Mouse (Mus musculus): ENCODE measurements at regions not wholly inside any gene's neighbourhood (a gene's known extent, or its start where the extent isn't known, plus 50 kb on each side); places are given as distances from the start of the nearest gene placed in this dataset.

DNA sequence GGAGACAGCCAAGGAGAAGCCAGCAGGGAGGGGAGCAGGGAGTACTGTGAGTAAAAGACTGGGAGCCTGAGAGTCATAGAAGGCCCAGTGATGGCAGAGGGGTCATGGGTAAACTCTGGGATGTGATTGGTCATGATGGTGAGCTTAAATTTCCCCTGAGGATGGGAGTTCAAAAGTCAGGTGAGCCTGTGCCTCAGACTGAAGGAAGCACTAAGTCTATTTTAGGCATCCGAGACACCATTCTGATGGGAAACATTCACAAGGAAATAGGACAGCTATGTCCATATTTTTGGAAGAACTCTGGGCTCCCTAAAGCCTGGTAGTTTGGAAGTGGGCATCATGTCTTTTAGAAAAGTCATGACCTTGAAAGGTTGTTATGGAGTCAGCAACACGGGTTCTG is 57.7 kb upstream of the Rbpj start:
- POLR2A ChIA-PET: interaction anchor here in 2 of 4 experiments (0.9 to 1.2 kb wide), 4 partner anchors 11 to 20 kb away, joined by 3 to 4 read pairs (median 4); no protein-coding TSS in a partner anchor
- CTCF ChIA-PET: no interaction called here

- CTCF ChIA-PET: interaction anchor here in 1 of 4 experiments (0.6 kb wide), 1 partner anchor 96 kb away, joined by 3 read pairs; no protein-coding TSS in a partner anchor
- POLR2A ChIA-PET: interaction anchor here in 1 of 4 experiments (1.5 kb wide), 1 partner anchor 22 kb away, joined by 3 read pairs; no protein-coding TSS in a partner anchor
Observed at GRCm38 (mm10) chr5:53409740-53410139, 56.2 kb upstream of the Rbpj start.

DNA sequence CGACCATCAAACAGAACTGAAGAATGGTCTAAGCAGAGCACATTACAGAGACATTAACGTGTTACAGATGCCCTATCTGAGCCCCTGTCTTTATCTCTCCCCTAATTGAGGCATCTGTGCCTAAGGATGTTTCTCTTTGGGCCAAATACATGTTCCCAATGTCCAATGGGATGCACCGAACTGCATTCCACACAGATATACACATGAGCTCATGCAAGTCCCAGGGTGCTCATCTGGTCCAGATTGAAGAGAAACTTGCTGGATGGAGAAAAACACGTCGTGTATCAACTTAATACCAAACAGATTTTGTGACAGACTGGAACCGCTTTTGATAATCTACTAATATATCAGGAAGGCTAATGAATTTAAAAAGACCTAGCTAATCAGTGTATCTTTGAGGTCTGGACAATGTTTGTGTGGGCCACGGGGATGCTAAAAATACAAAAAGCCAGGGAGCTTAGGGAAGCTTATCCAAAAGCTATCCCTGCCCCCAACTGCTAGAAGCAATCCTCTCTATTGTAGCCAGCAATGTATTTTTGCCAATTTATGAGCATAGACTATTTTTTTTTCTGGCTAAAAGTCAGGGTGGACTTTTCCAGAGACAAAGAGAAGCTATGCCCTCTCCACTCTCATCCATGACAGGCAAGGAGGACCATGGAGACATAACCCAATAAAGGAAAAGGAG is 53.4 kb upstream of the Rbpj start:
- POLR2A ChIA-PET: interaction anchor here in 2 of 4 experiments (0.6 to 1.1 kb wide), 3 partner anchors 10 to 143 kb away, joined by 3 read pairs; no protein-coding TSS in a partner anchor
- CTCF ChIA-PET: interaction anchor here in 1 of 4 experiments (0.7 kb wide), 1 partner anchor 10 kb away, joined by 3 read pairs; no protein-coding TSS in a partner anchor

GRCm38 (mm10) chr5:53413677-53414076 is 52.3 kb upstream of the Rbpj start:
- POLR2A ChIA-PET: interaction anchor here in 1 of 4 experiments (1.1 kb wide), 1 partner anchor 9 kb away, joined by 3 read pairs; no protein-coding TSS in a partner anchor

DNA sequence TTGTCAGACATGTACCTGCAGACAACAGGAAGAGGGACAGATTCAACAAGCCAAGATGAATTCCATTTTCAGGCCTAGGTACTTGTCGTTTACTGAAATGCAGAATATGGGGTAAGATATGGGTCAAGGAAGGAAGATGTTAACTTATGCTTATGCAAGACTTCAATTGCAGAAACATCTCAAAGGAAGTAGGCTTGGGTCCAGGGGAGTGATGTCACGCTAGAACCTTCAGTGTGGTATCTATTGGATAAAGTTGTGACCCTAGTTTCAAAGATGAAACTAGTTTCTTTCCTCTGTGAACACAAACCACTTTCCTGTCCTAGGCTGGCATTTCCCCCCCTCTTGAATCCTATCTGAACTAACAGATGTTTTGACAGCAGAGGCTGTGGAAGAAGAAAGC is 50.5 kb upstream of the Rbpj start:
- ChIA-PET CTCF (no interaction called here), POLR2A (interaction anchor here in 1 of 4 experiments (0.6 kb wide), 1 partner anchor 156 kb away, joined by 5 read pairs; no protein-coding TSS in a partner anchor)

More at GRCm38 (mm10) chr5:53413677-53414076, 52.3 kb upstream of the Rbpj start:
- CTCF ChIA-PET: no interaction called here
